Mouse (Mus musculus): Measurements from ENCODE around the gene Atp2b2. TPM values are rescaled to one million over a fixed set of nuclear protein-coding genes. Genes with fewer than 3 reads are reported as not detected.
A peak's percentile ranks its signal among the peaks of the same experiment; 100 is the strongest.

Gene Atp2b2
- polyA plus RNA-seq, 1 experiment from 2014 or later: 23.5 TPM

DNA sequence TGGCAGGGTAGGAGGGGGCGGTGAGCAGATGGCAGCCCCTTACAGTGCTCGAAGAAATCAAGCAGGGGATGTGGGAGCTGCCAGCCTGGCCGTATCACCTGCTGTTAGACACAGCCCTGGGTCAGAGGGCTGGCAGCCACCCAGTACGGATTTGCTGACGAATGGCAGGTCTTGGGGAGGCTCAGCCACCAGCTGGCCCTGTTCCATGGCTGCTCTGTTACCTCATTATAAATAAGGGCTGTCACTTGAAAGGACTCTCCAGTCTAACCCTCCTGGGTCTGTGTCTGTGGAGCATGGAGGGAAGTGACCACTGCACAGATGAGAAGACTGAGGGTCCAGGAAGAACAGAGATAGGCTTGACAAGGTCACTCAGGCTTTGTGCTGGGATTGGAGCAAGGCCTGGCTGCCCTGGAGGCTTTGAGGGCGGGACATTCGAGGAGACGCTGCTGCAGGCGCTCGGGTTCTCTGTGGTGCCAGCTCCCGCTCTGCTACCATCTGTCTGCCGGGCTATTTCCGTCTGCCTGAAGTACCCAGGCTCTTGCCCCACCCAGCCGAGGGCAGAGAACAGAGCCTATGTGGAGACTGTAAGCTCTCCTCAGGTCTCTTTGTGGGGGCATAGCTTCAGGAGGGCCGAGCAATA is 181.6 kb downstream of the Atp2b2 start:
- H3K9me3 ChIP-seq (ENCODE audit: control insufficient read depth, low read length): no peaks in the 10 kb centered on the region
- no peak overlapping the region for H3K4me2 ChIP-seq (ENCODE audit: low read length)
- no peaks in the 10 kb centered on the region for H3K27me3 ChIP-seq (ENCODE audit: control insufficient read depth, insufficient read depth, low read length)
- peak overlapping the region; percentile 55 for H3K27ac ChIP-seq (replicated peaks; ENCODE audit: low read depth, low read length)
- peaks cover 12% of the 10 kb centered on the region for H3K4me1 ChIP-seq (ENCODE audit: control insufficient read depth, insufficient read depth, low read length)
- DNase-seq (peak; percentile 79), ATAC-seq (ENCODE audit: low FRiP score, low TSS enrichment) (peak; percentile 78)
- H3K4me3 ChIP-seq (replicated peaks; ENCODE audit: low read depth, low read length): no peak overlapping the region
- 40% methylated on average over 15 of the region's 15 CpGs for WGBS
- no peaks in the 10 kb centered on the region for H3K36me3 ChIP-seq (ENCODE audit: control insufficient read depth, insufficient read depth, low read length)
- H3K9ac ChIP-seq (replicated peaks; ENCODE audit: low read length): no peak overlapping the region

DNA sequence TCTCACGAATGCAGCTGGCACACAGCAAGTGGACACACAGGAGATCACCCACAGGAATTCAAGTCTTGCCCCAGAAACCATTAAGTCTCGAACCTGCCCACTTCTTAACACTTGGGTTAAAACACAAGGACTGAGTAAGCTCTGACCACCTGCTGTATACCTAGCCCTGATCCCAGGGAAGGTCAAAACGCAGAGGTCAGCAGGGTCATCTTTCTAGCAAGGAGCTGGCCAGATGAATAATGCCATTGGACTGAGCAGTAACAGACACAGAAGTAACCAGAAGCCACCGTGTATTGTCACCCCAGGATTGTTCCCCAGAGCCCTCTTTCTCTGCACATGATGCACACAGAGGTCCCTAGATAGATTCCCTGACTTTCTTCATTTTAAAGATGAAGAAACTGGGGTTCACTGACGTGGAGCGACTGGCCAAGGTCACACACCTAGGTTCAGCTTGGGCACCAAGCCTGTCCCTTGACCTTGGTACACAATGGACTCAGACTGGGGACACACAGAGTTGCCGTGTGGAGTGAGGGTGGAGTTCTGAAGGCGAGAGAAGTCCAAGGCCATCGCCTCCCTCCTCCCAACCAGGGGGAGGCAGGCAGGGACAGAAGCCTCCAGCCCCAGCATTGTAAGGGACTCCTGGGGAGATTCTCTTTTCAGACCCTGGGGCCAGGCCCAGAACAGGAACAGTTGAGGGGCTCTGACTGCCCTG is 182.2 kb downstream of the Atp2b2 start:
- 59% methylated on average over 9 of the region's 9 CpGs for WGBS
- Histone ChIP-seq H3K27me3 (ENCODE audit: control insufficient read depth, insufficient read depth, low read length) (no peaks in the 10 kb centered on the region), H3K4me3 (replicated peaks; ENCODE audit: low read depth, low read length) (no peak overlapping the region), H3K4me2 (ENCODE audit: low read length) (no peak overlapping the region), H3K9ac (replicated peaks; ENCODE audit: low read length) (no peak overlapping the region), H3K9me3 (ENCODE audit: control insufficient read depth, low read length) (no peaks in the 10 kb centered on the region), H3K27ac (replicated peaks; ENCODE audit: low read depth, low read length) (peak overlapping the region; percentile 50), H3K36me3 (ENCODE audit: control insufficient read depth, insufficient read depth, low read length) (no peaks in the 10 kb centered on the region), H3K4me1 (ENCODE audit: control insufficient read depth, insufficient read depth, low read length) (peaks cover 12% of the 10 kb centered on the region)
- DNase-seq (no peak), ATAC-seq (ENCODE audit: low FRiP score, low TSS enrichment) (no peak)

DNA sequence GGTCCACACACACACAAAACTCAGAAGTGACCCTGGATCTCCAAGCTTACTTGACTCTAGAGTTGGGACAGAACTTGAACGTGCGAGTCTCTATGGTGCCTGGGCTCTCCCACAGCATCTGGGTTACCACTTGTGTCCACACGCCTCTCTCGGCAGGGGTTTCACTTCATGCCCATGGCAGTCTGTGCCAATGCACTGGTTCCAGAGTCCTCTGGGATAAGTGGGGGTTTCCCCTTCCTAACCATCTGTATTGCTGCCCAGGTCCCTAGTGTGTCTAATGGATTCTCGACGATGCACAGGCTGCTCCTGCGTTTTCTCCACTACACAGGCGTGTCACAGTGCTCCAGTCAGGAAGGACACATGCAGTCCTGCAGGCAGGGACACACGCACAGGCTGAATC is 184.1 kb downstream of the Atp2b2 start:
- no peak overlapping the region for H3K4me3 ChIP-seq (replicated peaks; ENCODE audit: low read depth, low read length)
- no peak overlapping the region for H3K27ac ChIP-seq (replicated peaks; ENCODE audit: low read depth, low read length)
- DNase-seq (no peak), ATAC-seq (ENCODE audit: low FRiP score, low TSS enrichment) (no peak)
- H3K9ac ChIP-seq (replicated peaks; ENCODE audit: low read length): no peak overlapping the region
- WGBS: 71% methylated on average over 9 of the region's 9 CpGs
- H3K9me3 ChIP-seq (ENCODE audit: control insufficient read depth, low read length): no peaks in the 10 kb centered on the region
- H3K27me3 ChIP-seq (ENCODE audit: control insufficient read depth, insufficient read depth, low read length): no peaks in the 10 kb centered on the region
- no peaks in the 10 kb centered on the region for H3K36me3 ChIP-seq (ENCODE audit: control insufficient read depth, insufficient read depth, low read length)
- peaks cover 12% of the 10 kb centered on the region for H3K4me1 ChIP-seq (ENCODE audit: control insufficient read depth, insufficient read depth, low read length)
- H3K4me2 ChIP-seq (ENCODE audit: low read length): no peak overlapping the region

DNA sequence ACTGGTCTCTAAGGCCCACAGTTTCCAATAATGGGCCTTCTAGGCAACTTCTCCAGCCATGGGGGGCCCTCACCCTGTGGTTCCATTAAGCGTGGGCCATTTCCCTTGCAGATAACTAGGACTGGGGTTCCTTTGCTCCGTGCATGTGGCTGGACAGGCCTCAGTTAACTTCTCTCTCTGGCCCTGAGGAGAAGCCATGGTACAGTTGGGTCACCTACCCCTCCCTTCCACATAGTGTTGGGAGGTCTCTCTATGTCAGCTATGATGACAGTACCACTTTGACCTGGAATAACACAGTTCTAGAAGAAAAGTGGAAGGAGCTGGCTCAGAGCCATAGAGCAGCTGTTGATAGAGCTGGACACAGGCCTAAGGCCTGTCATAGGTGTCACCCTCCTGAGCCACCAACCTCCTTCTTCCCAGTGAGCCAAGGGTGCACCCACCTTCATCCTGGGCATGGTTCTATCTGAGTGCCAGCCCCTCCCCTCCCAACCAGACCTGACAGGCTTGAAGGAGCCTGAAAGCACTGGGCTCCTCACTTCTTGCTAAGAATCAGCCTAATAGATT is 185.0 kb downstream of the Atp2b2 start:
- ATAC-seq (ENCODE audit: low FRiP score, low TSS enrichment): no peak
- WGBS: 63% methylated on average over 2 of the region's 2 CpGs
- Histone ChIP-seq H3K4me2 (ENCODE audit: low read length) (no peak overlapping the region), H3K36me3 (ENCODE audit: control insufficient read depth, insufficient read depth, low read length) (no peaks in the 10 kb centered on the region), H3K4me3 (replicated peaks; ENCODE audit: low read depth, low read length) (no peak overlapping the region), H3K9ac (replicated peaks; ENCODE audit: low read length) (no peak overlapping the region), H3K9me3 (ENCODE audit: control insufficient read depth, low read length) (no peaks in the 10 kb centered on the region), H3K27ac (replicated peaks; ENCODE audit: low read depth, low read length) (no peak overlapping the region), H3K27me3 (ENCODE audit: control insufficient read depth, insufficient read depth, low read length) (no peaks in the 10 kb centered on the region), H3K4me1 (ENCODE audit: control insufficient read depth, insufficient read depth, low read length) (peaks cover 12% of the 10 kb centered on the region)
- DNase-seq: no peak

GRCm38 (mm10) chr6:113856790-113857189 is 185.6 kb downstream of the Atp2b2 start:
- H3K27ac ChIP-seq (replicated peaks; ENCODE audit: low read depth, low read length): no peak overlapping the region
- H3K27me3 ChIP-seq (ENCODE audit: control insufficient read depth, insufficient read depth, low read length): no peaks in the 10 kb centered on the region
- H3K9me3 ChIP-seq (ENCODE audit: control insufficient read depth, low read length): no peaks in the 10 kb centered on the region
- 59% methylated on average over 15 of the region's 15 CpGs for WGBS
- H3K4me1 ChIP-seq (ENCODE audit: control insufficient read depth, insufficient read depth, low read length): peaks cover 12% of the 10 kb centered on the region
- H3K4me3 ChIP-seq (replicated peaks; ENCODE audit: low read depth, low read length): no peak overlapping the region
- no peak overlapping the region for H3K4me2 ChIP-seq (ENCODE audit: low read length)
- no peak overlapping the region for H3K9ac ChIP-seq (replicated peaks; ENCODE audit: low read length)
- DNase-seq: peak; percentile 61
- peak; percentile 41 for ATAC-seq (ENCODE audit: low FRiP score, low TSS enrichment)
- no peaks in the 10 kb centered on the region for H3K36me3 ChIP-seq (ENCODE audit: control insufficient read depth, insufficient read depth, low read length)

- no peak for DNase-seq
- H3K27ac ChIP-seq (replicated peaks; ENCODE audit: low read depth, low read length): no peak overlapping the region
Observed at GRCm38 (mm10) chr6:113856095-113856646, 186.2 kb downstream of the Atp2b2 start.

DNA sequence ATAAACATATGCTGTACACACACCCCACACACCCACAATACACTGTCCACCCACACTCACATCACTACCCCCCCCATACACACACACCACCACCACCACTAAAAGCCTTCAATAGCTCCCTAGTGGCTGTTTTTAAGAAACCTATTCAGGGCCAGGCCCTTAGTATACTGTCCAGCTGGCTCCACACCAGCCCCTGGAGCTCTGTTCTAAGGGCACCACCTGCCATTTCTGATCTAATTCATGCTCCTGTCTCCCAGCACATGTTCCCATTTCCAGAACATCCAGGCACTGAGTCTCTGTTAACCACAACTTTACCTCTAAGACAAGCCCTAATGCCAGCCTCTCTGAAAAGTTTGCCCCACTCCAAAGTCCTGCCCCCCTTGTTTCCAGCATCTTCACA is 186.8 kb downstream of the Atp2b2 start:
- H3K36me3 ChIP-seq (ENCODE audit: control insufficient read depth, insufficient read depth, low read length): no peaks in the 10 kb centered on the region
- no peak for DNase-seq
- ATAC-seq (ENCODE audit: low FRiP score, low TSS enrichment): no peak
- no peaks in the 10 kb centered on the region for H3K27me3 ChIP-seq (ENCODE audit: control insufficient read depth, insufficient read depth, low read length)
- no peak overlapping the region for H3K27ac ChIP-seq (replicated peaks; ENCODE audit: low read depth, low read length)
- no peak overlapping the region for H3K9ac ChIP-seq (replicated peaks; ENCODE audit: low read length)
- peaks cover 11% of the 10 kb centered on the region for H3K4me1 ChIP-seq (ENCODE audit: control insufficient read depth, insufficient read depth, low read length)
- H3K9me3 ChIP-seq (ENCODE audit: control insufficient read depth, low read length): no peaks in the 10 kb centered on the region
- no peak overlapping the region for H3K4me3 ChIP-seq (replicated peaks; ENCODE audit: low read depth, low read length)
- H3K4me2 ChIP-seq (ENCODE audit: low read length): no peak overlapping the region

More at GRCm38 (mm10) chr6:113856095-113856646, 186.2 kb downstream of the Atp2b2 start:
- no peak overlapping the region for H3K4me3 ChIP-seq (replicated peaks; ENCODE audit: low read depth, low read length)
- WGBS: 91% methylated on average over 1 of the region's 1 CpGs
- H3K4me2 ChIP-seq (ENCODE audit: low read length): no peak overlapping the region
- H3K27me3 ChIP-seq (ENCODE audit: control insufficient read depth, insufficient read depth, low read length): no peaks in the 10 kb centered on the region
- no peaks in the 10 kb centered on the region for H3K9me3 ChIP-seq (ENCODE audit: control insufficient read depth, low read length)
- no peak overlapping the region for H3K9ac ChIP-seq (replicated peaks; ENCODE audit: low read length)
- H3K36me3 ChIP-seq (ENCODE audit: control insufficient read depth, insufficient read depth, low read length): no peaks in the 10 kb centered on the region
- peaks cover 12% of the 10 kb centered on the region for H3K4me1 ChIP-seq (ENCODE audit: control insufficient read depth, insufficient read depth, low read length)
- ATAC-seq (ENCODE audit: low FRiP score, low TSS enrichment): no peak

- no peak overlapping the region for H3K4me2 ChIP-seq (ENCODE audit: low read length)
- H3K9me3 ChIP-seq (ENCODE audit: control insufficient read depth, low read length): no peaks in the 10 kb centered on the region
- H3K4me1 ChIP-seq (ENCODE audit: control insufficient read depth, insufficient read depth, low read length): peaks cover 6% of the 10 kb centered on the region; the same call in 1 of the 2 replicates
- no peak overlapping the region for H3K27ac ChIP-seq (replicated peaks; ENCODE audit: low read depth, low read length)
- H3K9ac ChIP-seq (replicated peaks; ENCODE audit: low read length): no peak overlapping the region
- H3K36me3 ChIP-seq (ENCODE audit: control insufficient read depth, insufficient read depth, low read length): no peaks in the 10 kb centered on the region
- ATAC-seq (ENCODE audit: low FRiP score, low TSS enrichment) (no peak), DNase-seq (peak; percentile 71)
- H3K27me3 ChIP-seq (ENCODE audit: control insufficient read depth, insufficient read depth, low read length): no peaks in the 10 kb centered on the region
- 8% methylated on average over 3 of the region's 3 CpGs for WGBS
- no peak overlapping the region for H3K4me3 ChIP-seq (replicated peaks; ENCODE audit: low read depth, low read length)
Observed at GRCm38 (mm10) chr6:113852318-113852717, 190.1 kb downstream of the Atp2b2 start.
